Mouse (Mus musculus): Measurements from ENCODE around the gene Dbil5. TPM values are rescaled to one million over a fixed set of nuclear protein-coding genes. Genes with fewer than 3 reads are reported as not detected.

The Dbil5 gene
- total RNA-seq, 2 experiments from 2014 or later = not detected

- DNase-seq (ENCODE audit: low spot score in 2 of 2) = no peak
Observed at GRCm38 (mm10) chr11:76225051-76225450, 7.6 kb downstream of the Dbil5 start.

GRCm38 (mm10) chr11:76236136-76236535 is 18.7 kb downstream of the Dbil5 start:
- no peak for DNase-seq (ENCODE audit: low spot score in 2 of 2)

- no peak for DNase-seq (ENCODE audit: low spot score in 2 of 2)
Observed at GRCm38 (mm10) chr11:76239750-76240149, 22.3 kb downstream of the Dbil5 start.

GRCm38 (mm10) chr11:76242901-76243810 is 25.7 kb downstream of the Dbil5 start, which contains the start of the genes Mrm3 and Glod4:
Gene Mrm3, plus strand, starts transcription at chr11:76243715.
Gene Glod4, minus strand, starts transcription at chr11:76243725.
- DNase-seq (ENCODE audit: low spot score in 2 of 2) = peak; percentile 86 to 93

GRCm38 (mm10) chr11:76243811-76244546 is 26.6 kb downstream of the Dbil5 start:
- no peak for DNase-seq (ENCODE audit: low spot score in 2 of 2)

GRCm38 (mm10) chr11:76246439-76246838 is 29.0 kb downstream of the Dbil5 start:
- no peak for DNase-seq (ENCODE audit: low spot score in 2 of 2)

- DNase-seq (ENCODE audit: low spot score in 2 of 2) = no peak
Observed at GRCm38 (mm10) chr11:76247239-76247638, 29.8 kb downstream of the Dbil5 start.

- no peak for DNase-seq (ENCODE audit: low spot score in 2 of 2)
Observed at GRCm38 (mm10) chr11:76252036-76252435, 34.6 kb downstream of the Dbil5 start.

GRCm38 (mm10) chr11:76253145-76253917 is 35.9 kb downstream of the Dbil5 start:
- DNase-seq (ENCODE audit: low spot score in 2 of 2) = peak; percentile 77 to 87

GRCm38 (mm10) chr11:76253918-76254264 is 36.5 kb downstream of the Dbil5 start:
- DNase-seq (ENCODE audit: low spot score in 2 of 2) = peak in 1 of 2 experiments; percentile 44

GRCm38 (mm10) chr11:76255431-76256001 is 38.1 kb downstream of the Dbil5 start:
- DNase-seq (ENCODE audit: low spot score in 2 of 2) = no peak

GRCm38 (mm10) chr11:76256129-76256528 is 38.7 kb downstream of the Dbil5 start:
- no peak for DNase-seq (ENCODE audit: low spot score in 2 of 2)

- no peak for DNase-seq (ENCODE audit: low spot score in 2 of 2)
Observed at GRCm38 (mm10) chr11:76257386-76257785, 40.0 kb downstream of the Dbil5 start.

- DNase-seq (ENCODE audit: low spot score in 2 of 2) = no peak
Observed at GRCm38 (mm10) chr11:76258511-76258910, 41.1 kb downstream of the Dbil5 start.

- no peak for DNase-seq (ENCODE audit: low spot score in 2 of 2)
Observed at GRCm38 (mm10) chr11:76260208-76261050, 43.0 kb downstream of the Dbil5 start.

GRCm38 (mm10) chr11:76261224-76261623 is 43.8 kb downstream of the Dbil5 start:
- DNase-seq (ENCODE audit: low spot score in 2 of 2) = no peak

GRCm38 (mm10) chr11:76262611-76263351 is 45.4 kb downstream of the Dbil5 start:
- DNase-seq (ENCODE audit: low spot score in 2 of 2) = no peak

GRCm38 (mm10) chr11:76267550-76267949 is 50.1 kb downstream of the Dbil5 start:
- no peak for DNase-seq (ENCODE audit: low spot score in 2 of 2)

- no peak for DNase-seq (ENCODE audit: low spot score in 2 of 2)
Observed at GRCm38 (mm10) chr11:76268001-76268459, 50.6 kb downstream of the Dbil5 start.
